Mouse (Mus musculus): ENCODE data around the gene Slc45a2. TPM values are rescaled to one million over a fixed set of nuclear protein-coding genes. Genes with fewer than 3 reads are reported as not detected.

The Slc45a2 gene
- polyA plus RNA-seq, 1 experiment from 2014 or later = 0.39 TPM

DNA sequence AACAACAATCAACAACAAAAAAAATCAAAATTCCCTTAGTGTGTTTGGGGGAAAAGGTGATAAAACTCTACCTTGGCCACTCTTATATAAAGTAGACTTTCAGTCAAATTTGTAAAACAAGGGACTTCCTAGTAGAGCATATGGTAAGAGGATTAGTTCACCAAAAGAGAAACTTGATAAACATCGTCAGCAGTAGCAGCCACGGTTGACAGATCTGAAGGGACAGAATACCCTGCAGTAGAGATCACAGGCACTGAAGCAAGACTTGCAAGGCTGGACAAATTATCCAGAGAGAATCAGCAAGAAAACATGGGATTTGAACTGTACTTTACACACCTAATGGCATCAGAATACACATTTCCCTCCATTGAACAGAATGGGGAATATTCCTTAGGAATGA, 14.4 kb downstream of the Slc45a2 start:
- Histone ChIP-seq H3K27ac (replicated peaks) (no peak overlapping the region), H3K27me3 (replicated peaks; ENCODE audit: low read depth, poor library complexity, severe bottlenecking) (no peaks in the 10 kb centered on the region), H3K36me3 (replicated peaks) (no peaks in the 10 kb centered on the region), H3K4me3 (no peak overlapping the region), H3K4me1 (no peaks in the 10 kb centered on the region), H3K9me3 (no peaks in the 10 kb centered on the region)
- 43% methylated on average over 2 of the region's 2 CpGs for WGBS
- DNase-seq (ENCODE audit: low spot score) = no peak

- H3K27ac ChIP-seq (replicated peaks) = no peak overlapping the region
- H3K4me3 ChIP-seq = no peak overlapping the region
- H3K4me1 ChIP-seq = no peaks in the 10 kb centered on the region
- H3K27me3 ChIP-seq (replicated peaks; ENCODE audit: low read depth, poor library complexity, severe bottlenecking) = peaks cover 4% of the 10 kb centered on the region; the same call in 1 of the 2 replicates
- no peaks in the 10 kb centered on the region for H3K36me3 ChIP-seq (replicated peaks)
- no peaks in the 10 kb centered on the region for H3K9me3 ChIP-seq
- no peak for DNase-seq (ENCODE audit: low spot score)
- 79% methylated on average over 4 of the region's 4 CpGs for WGBS
Measured at GRCm38 (mm10) chr15:11026801-11027561, 26.5 kb downstream of the Slc45a2 start.

GRCm38 (mm10) chr15:11030188-11030587, 29.7 kb downstream of the Slc45a2 start:
- Histone ChIP-seq H3K27ac (replicated peaks) (no peak overlapping the region), H3K27me3 (replicated peaks; ENCODE audit: low read depth, poor library complexity, severe bottlenecking) (peaks cover 32% of the 10 kb centered on the region), H3K4me3 (no peak overlapping the region), H3K36me3 (replicated peaks) (no peaks in the 10 kb centered on the region), H3K9me3 (no peaks in the 10 kb centered on the region), H3K4me1 (no peaks in the 10 kb centered on the region)
- DNase-seq (ENCODE audit: low spot score) = no peak
- WGBS = 76% methylated on average over 3 of the region's 3 CpGs

DNA sequence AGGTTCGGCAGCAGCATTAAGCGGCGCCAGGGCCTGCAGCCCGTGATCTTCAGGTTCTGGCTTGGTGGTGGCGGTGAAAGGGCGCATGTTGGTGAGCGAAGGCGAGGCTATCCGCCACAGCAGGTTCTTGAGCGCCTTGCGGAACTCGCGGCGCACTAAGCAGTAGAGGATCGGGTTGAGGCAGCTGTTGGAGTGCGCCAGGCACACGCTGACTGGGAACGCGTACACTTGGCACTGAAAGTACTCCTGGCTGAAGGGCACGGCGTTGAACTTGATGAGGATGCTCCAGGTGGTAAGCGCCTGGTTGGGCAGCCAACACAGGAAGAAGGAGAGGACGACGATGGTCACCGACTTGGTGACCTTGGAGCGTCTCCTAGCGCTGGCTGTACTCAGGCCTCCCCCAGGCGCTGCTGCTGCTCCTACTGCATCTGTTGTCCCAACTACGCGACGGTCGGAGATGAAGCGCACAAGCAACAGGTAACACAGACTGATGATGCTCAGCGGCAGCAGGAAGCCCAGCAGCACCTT, 35.5 kb downstream of the Slc45a2 start:
- peaks cover 79% of the 10 kb centered on the region for H3K27me3 ChIP-seq (replicated peaks; ENCODE audit: low read depth, poor library complexity, severe bottlenecking)
- peaks cover 27% of the 10 kb centered on the region for H3K4me1 ChIP-seq
- no peaks in the 10 kb centered on the region for H3K9me3 ChIP-seq
- 5% methylated on average over 34 of the region's 34 CpGs for WGBS
- H3K27ac ChIP-seq (replicated peaks) = no peak overlapping the region
- peak overlapping the region; percentile 52 for H3K4me3 ChIP-seq
- no peaks in the 10 kb centered on the region for H3K36me3 ChIP-seq (replicated peaks)
- DNase-seq (ENCODE audit: low spot score) = peak; percentile 42

DNA sequence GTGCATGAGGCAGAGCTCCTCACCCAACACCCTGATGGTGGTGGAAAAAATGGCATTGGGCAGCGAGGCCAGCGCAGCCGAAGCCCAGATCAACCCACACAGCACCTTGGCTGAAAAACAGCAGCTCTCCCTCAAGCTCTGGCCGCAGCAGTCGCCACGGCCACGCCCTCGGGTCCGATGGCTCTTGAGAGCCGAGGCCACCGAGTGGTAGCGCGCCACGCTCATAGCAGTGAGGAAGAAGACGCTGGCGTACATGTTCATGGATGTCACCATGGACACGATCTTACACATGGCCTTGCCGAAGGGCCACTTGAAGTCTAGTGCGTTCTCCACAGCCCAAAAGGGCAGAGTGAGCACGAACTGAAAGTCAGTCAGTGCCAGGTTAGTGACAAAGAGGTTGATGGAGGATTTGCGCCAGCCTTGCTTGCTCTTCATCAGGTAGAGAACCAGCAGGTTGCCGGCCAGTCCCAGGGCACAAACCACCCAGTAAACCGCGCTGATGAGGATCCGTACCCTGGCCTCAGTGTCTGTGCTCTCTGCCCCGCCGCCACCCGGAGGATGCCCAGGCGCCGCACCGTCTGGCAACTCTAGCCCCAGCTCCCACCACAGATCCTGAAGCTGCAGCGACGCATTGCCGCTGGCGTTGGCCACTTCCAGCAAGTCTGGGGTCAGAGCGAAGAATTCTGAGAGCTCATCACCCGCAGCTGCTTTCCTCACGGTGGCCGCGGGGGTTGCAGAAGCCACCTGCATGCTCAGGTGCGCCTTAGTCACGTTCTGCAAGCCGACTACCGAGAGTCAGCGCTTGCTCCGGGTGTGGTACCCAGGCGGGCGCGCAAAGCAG, 36.2 kb downstream of the Slc45a2 start:
- Histone ChIP-seq H3K4me1 (peaks cover 27% of the 10 kb centered on the region), H3K9me3 (no peaks in the 10 kb centered on the region)
- 2% methylated on average over 49 of the region's 49 CpGs for WGBS

GRCm38 (mm10) chr15:11037376-11037695, 36.8 kb downstream of the Slc45a2 start:
- H3K36me3 ChIP-seq (replicated peaks) = no peaks in the 10 kb centered on the region
- peaks cover 27% of the 10 kb centered on the region for H3K4me1 ChIP-seq
- H3K4me3 ChIP-seq = peak overlapping the region; percentile 52
- WGBS = 4% methylated on average over 8 of the region's 8 CpGs
- DNase-seq (ENCODE audit: low spot score) = no peak
- no peak overlapping the region; the same call in 1 of the 2 replicates for H3K27ac ChIP-seq (replicated peaks)
- no peaks in the 10 kb centered on the region for H3K9me3 ChIP-seq
- peaks cover 71% of the 10 kb centered on the region for H3K27me3 ChIP-seq (replicated peaks; ENCODE audit: low read depth, poor library complexity, severe bottlenecking)

More for the DNA sequence above, 36.2 kb downstream of the Slc45a2 start:
- H3K4me3 ChIP-seq = peak overlapping the region; percentile 52
- H3K27me3 ChIP-seq (replicated peaks; ENCODE audit: low read depth, poor library complexity, severe bottlenecking) = peaks cover 77% of the 10 kb centered on the region
- H3K27ac ChIP-seq (replicated peaks) = no peak overlapping the region; the same call in 1 of the 2 replicates
- no peaks in the 10 kb centered on the region for H3K36me3 ChIP-seq (replicated peaks)
- peak; percentile 55 for DNase-seq (ENCODE audit: low spot score)

DNA sequence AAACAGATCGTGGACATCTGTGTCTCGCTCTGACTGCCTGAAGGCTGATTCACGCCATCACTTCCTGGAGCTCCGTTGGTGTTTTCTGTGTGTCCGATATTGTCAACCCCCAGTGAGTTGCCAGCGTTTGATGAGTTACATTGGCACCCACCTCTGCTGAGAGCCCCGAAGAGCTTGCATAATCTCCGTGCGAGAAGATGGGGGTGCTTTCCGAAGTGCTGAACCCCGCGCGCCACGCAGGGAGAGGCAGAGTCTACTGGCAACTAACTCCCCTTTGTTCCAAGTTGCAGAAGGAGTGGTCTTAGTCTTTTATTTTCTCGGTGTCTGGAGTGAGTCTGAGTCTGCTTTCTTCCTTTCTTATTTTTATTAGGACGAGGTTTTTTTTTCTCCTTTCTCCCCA, 37.2 kb downstream of the Slc45a2 start, which contains the start of gene Rxfp3:
TSS of gene Rxfp3 (minus strand) at position 281 of the 400 bp plus-strand sequence.
- Histone ChIP-seq H3K27me3 (replicated peaks; ENCODE audit: low read depth, poor library complexity, severe bottlenecking) (peaks cover 69% of the 10 kb centered on the region), H3K36me3 (replicated peaks) (no peaks in the 10 kb centered on the region), H3K4me3 (peak within 1 kb of the TSS; percentile 52), H3K27ac (replicated peaks) (no peak within 1 kb of the TSS; the same call in 1 of the 2 replicates), H3K4me1 (peaks cover 27% of the 10 kb centered on the region), H3K9me3 (no peaks in the 10 kb centered on the region)
- DNase-seq (ENCODE audit: low spot score) = peak; percentile 55
- WGBS = 4% methylated on average over 16 of the region's 16 CpGs

DNA sequence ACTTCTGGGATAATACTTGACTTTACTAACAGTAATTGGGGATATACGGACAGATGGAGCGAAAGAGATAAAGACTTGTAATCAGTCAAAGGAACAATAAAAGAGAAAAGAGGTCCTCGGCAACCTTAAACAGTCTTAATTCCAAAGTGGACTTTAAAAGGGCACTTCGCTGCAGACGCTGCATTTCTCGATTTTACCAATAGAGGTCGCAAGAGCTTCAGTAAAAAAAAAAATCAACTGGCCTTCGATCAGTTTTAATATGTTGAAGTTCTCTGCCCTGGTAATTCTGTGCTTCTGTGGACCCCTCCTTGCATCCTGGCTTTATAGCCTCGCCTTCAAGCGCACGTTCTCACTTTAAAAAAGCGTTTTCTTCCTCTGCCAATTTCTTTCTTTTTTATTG, 38.0 kb downstream of the Slc45a2 start:
- WGBS = 3% methylated on average over 12 of the region's 12 CpGs

DNA sequence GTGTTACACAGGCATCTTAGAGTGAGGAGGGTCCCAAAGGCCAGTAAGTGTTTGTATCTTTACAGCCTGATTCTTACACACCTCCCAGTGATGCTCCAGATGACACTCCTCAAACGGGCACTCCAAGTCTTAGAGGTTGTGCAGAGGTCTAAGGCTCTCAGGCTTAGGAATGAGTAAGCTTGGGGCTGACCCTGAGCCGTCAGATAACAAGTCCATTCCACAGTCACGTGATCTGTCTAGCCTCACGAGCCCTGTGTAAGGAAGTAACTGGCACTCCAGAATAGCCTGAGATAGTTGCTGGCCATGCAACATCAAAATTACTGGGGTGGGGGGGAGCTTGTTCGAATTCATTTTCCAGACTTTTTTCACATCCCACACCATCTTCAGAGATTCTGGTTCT, 39.5 kb downstream of the Slc45a2 start:
- Histone ChIP-seq H3K27ac (replicated peaks) (no peak overlapping the region; the same call in 1 of the 2 replicates), H3K4me3 (no peak overlapping the region), H3K4me1 (peaks cover 27% of the 10 kb centered on the region), H3K9me3 (no peaks in the 10 kb centered on the region), H3K36me3 (replicated peaks) (no peaks in the 10 kb centered on the region), H3K27me3 (replicated peaks; ENCODE audit: low read depth, poor library complexity, severe bottlenecking) (peaks cover 48% of the 10 kb centered on the region)
- 62% methylated on average over 5 of the region's 5 CpGs for WGBS
- DNase-seq (ENCODE audit: low spot score) = no peak

More for the DNA sequence above, 38.0 kb downstream of the Slc45a2 start:
- Histone ChIP-seq H3K4me3 (no peak overlapping the region), H3K27me3 (replicated peaks; ENCODE audit: low read depth, poor library complexity, severe bottlenecking) (peaks cover 63% of the 10 kb centered on the region), H3K9me3 (no peaks in the 10 kb centered on the region), H3K27ac (replicated peaks) (no peak overlapping the region), H3K4me1 (peaks cover 27% of the 10 kb centered on the region), H3K36me3 (replicated peaks) (no peaks in the 10 kb centered on the region)
- peak; percentile 57 for DNase-seq (ENCODE audit: low spot score)

- whole genome bisulfite sequencing = 95% methylated on average over 2 of the region's 2 CpGs
- peaks cover 36% of the 10 kb centered on the region for H3K27me3 ChIP-seq (replicated peaks; ENCODE audit: low read depth, poor library complexity, severe bottlenecking)
Measured at GRCm38 (mm10) chr15:11041229-11041628, 40.7 kb downstream of the Slc45a2 start.

GRCm38 (mm10) chr15:11042828-11043227, 42.3 kb downstream of the Slc45a2 start:
- peaks cover 5% of the 10 kb centered on the region; the same call in 1 of the 2 replicates for H3K4me1 ChIP-seq
- H3K9me3 ChIP-seq = no peaks in the 10 kb centered on the region
- no peaks in the 10 kb centered on the region for H3K36me3 ChIP-seq (replicated peaks)
- H3K27ac ChIP-seq (replicated peaks) = no peak overlapping the region
- H3K4me3 ChIP-seq = no peak overlapping the region
- DNase-seq (ENCODE audit: low spot score) = no peak
- H3K27me3 ChIP-seq (replicated peaks; ENCODE audit: low read depth, poor library complexity, severe bottlenecking) = peaks cover 20% of the 10 kb centered on the region
- WGBS = 87% methylated on average over 5 of the region's 5 CpGs

More at GRCm38 (mm10) chr15:11041229-11041628, 40.7 kb downstream of the Slc45a2 start:
- peaks cover 20% of the 10 kb centered on the region for H3K4me1 ChIP-seq
- no peak for DNase-seq (ENCODE audit: low spot score)
- H3K9me3 ChIP-seq = no peaks in the 10 kb centered on the region
- no peak overlapping the region for H3K4me3 ChIP-seq
- H3K36me3 ChIP-seq (replicated peaks) = no peaks in the 10 kb centered on the region
- no peak overlapping the region for H3K27ac ChIP-seq (replicated peaks)

DNA sequence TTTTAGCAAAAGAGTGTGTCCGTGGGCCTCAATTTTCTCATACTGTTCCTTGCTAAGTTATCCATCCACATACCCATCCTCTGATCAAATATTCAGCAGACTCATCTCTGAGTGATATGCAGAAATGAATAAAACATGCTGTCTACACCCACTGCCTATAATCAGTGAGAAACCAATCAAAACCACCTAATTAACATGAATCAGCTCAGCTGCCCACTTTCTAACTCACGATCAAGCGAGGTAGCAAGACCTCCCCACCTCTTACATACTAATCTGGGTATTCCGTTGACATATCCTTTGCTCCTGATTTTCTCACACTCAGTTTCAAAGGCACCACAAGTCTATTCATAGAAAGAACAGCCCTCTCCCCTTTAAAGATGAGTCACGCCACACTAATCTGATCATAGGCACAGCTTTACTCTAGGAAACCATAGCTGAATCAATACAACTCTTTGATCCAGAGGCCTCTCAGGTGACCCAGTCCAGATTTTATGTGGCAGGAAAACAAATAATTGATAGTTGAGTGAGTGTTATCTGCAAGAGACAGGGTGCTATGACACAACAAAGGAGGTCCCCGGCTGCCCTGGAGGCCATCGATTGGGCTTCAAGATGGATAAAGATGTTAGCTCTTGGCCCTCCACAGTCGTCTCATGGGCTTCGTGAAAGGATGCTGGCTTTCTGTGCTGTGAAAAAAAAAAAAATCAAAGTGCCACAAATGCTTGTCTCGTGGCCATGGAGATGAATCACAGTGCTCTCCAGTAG, 53.3 kb downstream of the Slc45a2 start:
- WGBS = 86% methylated on average over 10 of the region's 10 CpGs
- H3K27ac ChIP-seq (replicated peaks) = no peak overlapping the region
- no peaks in the 10 kb centered on the region for H3K9me3 ChIP-seq
- H3K4me3 ChIP-seq = no peak overlapping the region
- no peaks in the 10 kb centered on the region for H3K4me1 ChIP-seq
- DNase-seq (ENCODE audit: low spot score) = no peak
- H3K27me3 ChIP-seq (replicated peaks; ENCODE audit: low read depth, poor library complexity, severe bottlenecking) = no peaks in the 10 kb centered on the region
- H3K36me3 ChIP-seq (replicated peaks) = no peaks in the 10 kb centered on the region
